Mouse (Mus musculus): ENCODE measurements around the gene Gm34653. TPM values are rescaled to one million over a fixed set of nuclear protein-coding genes. Genes with fewer than 3 reads are reported as not detected.
A peak's percentile ranks its signal among the peaks of the same experiment; 100 is the strongest.
"Not testable (repeated sequence)": the region's sequence is repeated elsewhere in the genome, so short reads cannot be mapped to it uniquely, and the experiment has no call there.

Gm34653 gene
- polyA plus RNA-seq, 1 experiment from 2014 or later: 0.09 TPM

DNA sequence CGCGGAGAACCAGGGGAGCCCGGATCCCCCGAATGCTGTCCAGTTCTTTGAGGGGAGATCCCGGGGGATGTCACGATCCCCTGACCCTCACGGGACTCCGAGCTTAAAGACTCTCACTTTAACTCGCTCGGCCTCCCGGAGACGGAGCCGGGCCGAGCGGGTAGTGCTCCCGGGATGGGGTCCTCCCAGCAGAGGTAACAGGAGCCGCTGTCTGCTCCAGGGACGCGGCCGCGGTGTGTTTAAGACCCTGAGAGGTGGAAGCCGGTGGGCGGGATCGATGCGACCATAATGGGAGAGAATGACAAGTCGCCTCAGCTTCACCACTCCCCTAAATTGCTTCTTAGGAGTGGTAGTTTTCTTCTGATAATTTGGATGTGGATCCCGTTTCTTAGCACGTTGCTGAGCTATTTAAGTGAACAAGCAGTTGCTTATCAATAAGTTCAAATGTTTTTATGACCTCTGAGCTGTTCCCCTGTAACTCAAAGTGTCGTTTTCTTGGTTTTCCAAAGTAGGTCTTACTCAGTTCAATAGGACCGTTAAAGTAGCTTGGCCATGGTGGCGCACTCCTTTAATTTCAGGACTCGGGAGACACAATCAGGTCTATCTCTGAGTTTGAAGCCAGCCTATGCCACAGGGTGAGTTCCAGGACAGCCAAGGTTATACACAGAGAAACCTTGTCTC is 30.1 kb upstream of the Gm34653 start:
- Histone ChIP-seq H3K36me3 (peaks cover 26% of the 10 kb centered on the region), H3K27ac (peak overlapping the region; percentile 85), H3K9ac (peak overlapping the region; percentile 84), H3K4me3 (peak overlapping the region; percentile 69), H3K4me1 (peaks cover 31% of the 10 kb centered on the region), H3K4me2 (replicated peaks) (peak overlapping the region; percentile 85)
- not testable (repeated sequence) for H3K9me3 ChIP-seq, H3K27me3 ChIP-seq
- ATAC-seq (ENCODE audit: low FRiP score, low read depth): peak; percentile 45
- under 1% methylated on average over 30 of the region's 32 CpGs for WGBS

DNA sequence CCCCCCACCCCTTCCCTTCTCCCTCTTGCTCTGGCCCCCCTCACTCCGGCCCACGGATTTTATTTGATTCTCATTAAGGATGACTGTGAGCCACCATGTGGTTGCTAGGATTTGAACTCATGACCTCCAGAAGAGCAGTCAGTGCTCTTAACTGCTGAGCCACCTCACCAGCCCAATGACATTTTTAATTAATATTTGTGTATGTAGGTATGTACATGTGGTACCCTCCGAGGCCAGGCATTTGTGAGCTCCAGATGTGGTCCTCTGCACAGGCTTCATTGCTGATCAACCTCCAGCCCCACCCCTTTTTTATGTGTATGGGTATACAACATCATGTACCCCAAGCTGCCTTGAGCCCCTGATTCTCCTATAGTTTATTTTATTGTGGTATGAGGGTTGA is 29.1 kb upstream of the Gm34653 start:
- Histone ChIP-seq H3K4me3 (peak overlapping the region; percentile 25), H3K9ac (peak overlapping the region; percentile 45; the same call in 1 of the 2 replicates), H3K9me3 (no peaks in the 10 kb centered on the region), H3K4me1 (peaks cover 25% of the 10 kb centered on the region), H3K27ac (no peak overlapping the region), H3K4me2 (replicated peaks) (peak overlapping the region; percentile 58), H3K36me3 (peaks cover 34% of the 10 kb centered on the region), H3K27me3 (no peaks in the 10 kb centered on the region)
- ATAC-seq (ENCODE audit: low FRiP score, low read depth): no peak
- 53% methylated on average over 3 of the region's 3 CpGs for WGBS

DNA sequence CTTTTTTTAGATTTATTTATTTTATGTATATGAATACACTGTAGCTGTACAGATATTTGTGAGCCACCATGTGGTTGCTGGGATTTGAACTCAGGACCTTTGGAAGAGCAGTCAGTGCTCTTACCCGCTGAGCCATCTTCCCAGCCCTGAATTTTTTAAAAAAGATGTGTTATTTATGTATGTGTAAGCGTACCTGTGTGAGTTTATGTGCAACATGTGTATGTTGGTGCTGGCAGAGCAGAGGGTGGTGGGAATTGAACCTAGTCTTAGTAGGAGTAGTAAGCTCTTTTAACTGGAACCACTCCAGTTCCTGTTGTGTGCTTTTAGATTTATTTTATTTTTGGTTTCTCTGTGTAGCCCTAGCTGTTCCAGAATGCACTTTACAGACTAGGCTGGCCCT is 28.6 kb upstream of the Gm34653 start:
- Histone ChIP-seq H3K27ac (no peak overlapping the region), H3K9ac (no peak overlapping the region), H3K4me2 (replicated peaks) (peak overlapping the region; percentile 58; the same call in 1 of the 2 replicates), H3K27me3 (no peaks in the 10 kb centered on the region), H3K4me3 (no peak overlapping the region; the same call in 1 of the 2 replicates), H3K9me3 (no peaks in the 10 kb centered on the region), H3K36me3 (peaks cover 38% of the 10 kb centered on the region), H3K4me1 (peaks cover 20% of the 10 kb centered on the region)
- no peak for ATAC-seq (ENCODE audit: low FRiP score, low read depth)
- WGBS: 94% methylated on average over 2 of the region's 2 CpGs

DNA sequence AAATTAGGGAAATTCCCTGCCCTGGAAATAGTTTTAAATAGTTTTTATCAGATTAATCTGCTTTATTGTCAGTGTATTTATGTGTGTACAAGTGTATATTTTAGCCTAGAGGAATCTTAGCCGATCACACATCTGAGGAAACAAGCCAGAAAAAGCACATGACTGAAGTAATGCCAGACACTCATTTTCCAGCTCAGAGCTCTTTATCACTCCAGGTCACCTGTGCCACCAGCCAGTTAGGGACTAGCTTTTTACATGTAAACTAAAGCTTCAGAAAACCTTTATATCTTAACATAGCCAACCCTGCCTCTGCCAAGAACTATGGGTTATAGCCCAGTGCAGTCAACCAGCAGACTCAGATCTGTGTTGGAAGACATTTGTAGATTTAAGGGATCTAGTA is 28.0 kb upstream of the Gm34653 start:
- H3K4me1 ChIP-seq: peaks cover 19% of the 10 kb centered on the region
- H3K36me3 ChIP-seq: peaks cover 39% of the 10 kb centered on the region
- no peaks in the 10 kb centered on the region for H3K9me3 ChIP-seq
- H3K9ac ChIP-seq: no peak overlapping the region
- no peak for ATAC-seq (ENCODE audit: low FRiP score, low read depth)
- no peak overlapping the region for H3K4me2 ChIP-seq (replicated peaks)
- H3K27ac ChIP-seq: no peak overlapping the region
- H3K27me3 ChIP-seq: no peaks in the 10 kb centered on the region
- H3K4me3 ChIP-seq: no peak overlapping the region
- WGBS: 79% methylated on average over 1 of the region's 1 CpGs

DNA sequence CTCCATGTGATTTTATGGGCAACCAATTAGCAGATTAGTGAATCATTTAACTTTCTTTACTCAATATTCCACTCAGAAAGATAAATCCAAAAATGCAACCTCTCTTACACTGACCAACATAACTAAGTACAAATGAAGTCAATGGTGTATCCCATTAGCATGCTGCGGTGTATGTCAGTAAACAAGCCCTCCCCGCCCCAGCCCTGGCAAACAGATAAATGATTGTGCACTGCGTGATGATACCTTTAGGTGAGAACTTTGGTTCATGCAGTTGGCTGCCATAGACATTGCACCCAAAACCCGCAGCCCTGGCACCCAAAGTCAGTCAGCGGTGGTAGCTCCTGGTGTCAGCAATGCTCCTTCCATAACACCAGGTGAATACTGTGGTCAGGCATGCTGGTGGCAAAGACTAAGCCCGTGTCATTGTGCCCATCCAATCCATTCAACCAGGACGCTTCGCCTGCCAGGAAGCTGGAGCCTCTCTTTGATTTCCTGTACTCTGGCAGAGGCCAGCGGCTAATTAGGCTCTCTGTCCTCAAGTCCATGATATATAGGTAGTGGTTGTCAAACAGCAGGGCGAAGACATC is 27.4 kb upstream of the Gm34653 start:
- no peaks in the 10 kb centered on the region for H3K27me3 ChIP-seq
- H3K36me3 ChIP-seq: peaks cover 43% of the 10 kb centered on the region
- ATAC-seq (ENCODE audit: low FRiP score, low read depth): no peak
- H3K9me3 ChIP-seq: no peaks in the 10 kb centered on the region
- no peak overlapping the region for H3K4me2 ChIP-seq (replicated peaks)
- H3K9ac ChIP-seq: no peak overlapping the region
- H3K4me3 ChIP-seq: no peak overlapping the region
- no peak overlapping the region for H3K27ac ChIP-seq
- H3K4me1 ChIP-seq: peaks cover 13% of the 10 kb centered on the region
- 90% methylated on average over 10 of the region's 10 CpGs for WGBS

DNA sequence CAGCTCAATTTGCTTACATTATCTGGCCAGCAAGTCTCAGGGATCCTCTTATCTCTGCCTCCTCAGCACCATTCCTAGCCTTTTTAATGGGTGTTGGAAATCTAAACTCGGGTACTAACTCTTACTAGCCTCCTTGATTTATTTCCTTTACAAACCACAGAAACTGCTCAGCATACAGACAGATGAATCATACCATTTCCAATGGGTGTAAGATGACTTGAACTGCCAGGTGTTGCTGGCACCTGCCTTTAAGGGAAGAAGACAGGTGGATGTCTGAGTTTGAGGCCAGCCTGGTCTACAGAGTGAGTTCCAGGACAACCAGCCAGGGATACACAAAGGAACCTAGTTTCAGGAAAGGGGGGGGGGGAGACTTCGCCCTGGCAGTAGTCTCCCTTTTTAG is 24.8 kb upstream of the Gm34653 start:
- Histone ChIP-seq H3K27ac (no peak overlapping the region), H3K4me2 (replicated peaks) (no peak overlapping the region), H3K36me3 (peaks cover 67% of the 10 kb centered on the region), H3K4me3 (no peak overlapping the region), H3K4me1 (peaks cover 12% of the 10 kb centered on the region), H3K27me3 (no peaks in the 10 kb centered on the region), H3K9ac (no peak overlapping the region), H3K9me3 (no peaks in the 10 kb centered on the region)
- WGBS: 64% methylated on average over 2 of the region's 2 CpGs
- ATAC-seq (ENCODE audit: low FRiP score, low read depth): no peak

DNA sequence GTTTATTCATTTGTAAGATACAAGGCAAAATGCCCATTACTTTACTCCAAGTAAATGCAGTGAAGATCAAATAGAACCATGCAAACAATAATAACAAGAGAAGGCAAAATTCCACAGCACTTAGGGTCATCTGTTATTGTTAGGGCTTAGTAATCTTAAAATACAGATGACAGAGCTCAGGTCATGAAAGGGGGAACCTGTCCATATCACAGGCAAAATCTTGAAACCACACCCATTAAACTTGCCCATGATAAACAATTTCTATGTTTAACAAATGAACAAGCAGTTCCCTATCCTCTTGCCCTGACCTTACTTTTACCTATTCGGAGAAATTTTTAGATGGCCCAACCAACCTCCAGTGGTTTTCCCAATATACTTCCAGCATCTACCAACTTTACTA is 23.2 kb upstream of the Gm34653 start:
- Histone ChIP-seq H3K4me1 (no peaks in the 10 kb centered on the region), H3K36me3 (peaks cover 76% of the 10 kb centered on the region)

DNA sequence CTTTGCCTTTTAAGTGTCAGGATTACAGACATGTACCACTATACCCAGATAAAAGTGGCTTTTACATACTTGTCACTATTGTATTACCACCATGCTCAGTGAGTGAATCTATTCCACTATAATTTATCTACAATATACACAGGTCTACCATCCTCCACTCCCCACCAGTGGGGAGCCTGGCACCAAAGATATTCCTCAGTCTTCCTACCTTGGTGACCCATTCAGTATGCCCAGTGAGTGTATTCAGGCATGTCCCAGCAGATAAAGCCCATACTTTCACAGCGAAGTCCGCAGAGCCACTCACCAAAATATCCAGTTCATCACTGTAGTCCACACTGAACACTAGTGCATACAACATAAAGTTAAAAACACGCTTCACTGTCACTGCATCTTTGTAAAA is 22.0 kb upstream of the Gm34653 start:
- peaks cover 80% of the 10 kb centered on the region for H3K36me3 ChIP-seq
- no peak overlapping the region for H3K4me2 ChIP-seq (replicated peaks)
- H3K27me3 ChIP-seq: no peaks in the 10 kb centered on the region
- no peak overlapping the region for H3K4me3 ChIP-seq
- no peak overlapping the region for H3K9ac ChIP-seq
- H3K9me3 ChIP-seq: no peaks in the 10 kb centered on the region
- 98% methylated on average over 3 of the region's 3 CpGs for WGBS
- H3K27ac ChIP-seq: no peak overlapping the region
- no peaks in the 10 kb centered on the region for H3K4me1 ChIP-seq
- ATAC-seq (ENCODE audit: low FRiP score, low read depth): no peak

More for the DNA sequence above, 23.2 kb upstream of the Gm34653 start:
- Histone ChIP-seq H3K4me2 (replicated peaks) (no peak overlapping the region), H3K9me3 (no peaks in the 10 kb centered on the region), H3K27me3 (no peaks in the 10 kb centered on the region), H3K27ac (no peak overlapping the region), H3K9ac (no peak overlapping the region), H3K4me3 (no peak overlapping the region)
- ATAC-seq (ENCODE audit: low FRiP score, low read depth): no peak
- WGBS: 82% methylated on average over 1 of the region's 1 CpGs

DNA sequence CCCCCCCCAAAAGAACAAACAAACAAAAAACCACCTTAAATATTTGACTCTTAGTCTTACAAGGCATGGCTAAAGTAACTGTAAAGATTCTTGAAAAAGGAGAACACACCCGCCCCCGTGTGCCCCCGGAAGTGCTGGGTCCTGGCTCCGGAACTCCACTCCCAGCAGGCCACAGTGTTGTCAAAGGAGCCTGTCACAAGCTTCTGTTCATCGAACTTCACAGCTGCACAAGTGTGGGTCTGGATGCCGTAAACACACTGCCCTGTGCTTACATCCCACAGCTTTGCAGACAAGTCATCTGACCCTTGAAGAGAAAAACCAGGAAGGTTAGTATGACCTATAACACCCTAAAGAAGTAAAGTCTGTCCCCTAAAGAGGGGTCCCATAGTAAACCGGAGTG is 20.1 kb upstream of the Gm34653 start:
- Histone ChIP-seq H3K4me2 (replicated peaks) (no peak overlapping the region), H3K9ac (no peak overlapping the region), H3K4me1 (no peaks in the 10 kb centered on the region), H3K4me3 (no peak overlapping the region), H3K9me3 (no peaks in the 10 kb centered on the region), H3K36me3 (peaks cover 75% of the 10 kb centered on the region), H3K27me3 (no peaks in the 10 kb centered on the region), H3K27ac (no peak overlapping the region)
- ATAC-seq (ENCODE audit: low FRiP score, low read depth): no peak
- 81% methylated on average over 7 of the region's 7 CpGs for WGBS

DNA sequence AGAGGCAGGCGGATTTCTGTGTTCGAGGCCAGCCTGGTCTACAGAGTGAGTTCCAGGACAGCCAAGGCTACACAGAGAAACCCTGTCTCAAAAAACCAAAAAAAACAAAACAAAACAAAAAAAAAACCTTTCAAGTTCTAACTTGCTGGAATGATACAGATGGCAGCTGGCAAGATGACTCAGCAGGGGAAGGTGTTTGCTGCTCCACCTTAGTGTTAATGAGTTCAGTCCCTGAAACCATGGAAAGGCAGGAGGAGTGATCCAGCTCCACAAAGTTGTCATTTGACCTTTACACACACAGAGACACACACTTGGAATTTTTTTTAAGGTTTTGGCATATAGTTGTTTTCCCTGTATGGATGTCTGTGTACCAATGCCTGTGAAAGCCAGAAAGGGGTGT is 16.9 kb upstream of the Gm34653 start:
- not testable (repeated sequence) for H3K4me1 ChIP-seq; H3K27ac ChIP-seq; H3K27me3 ChIP-seq; H3K9me3 ChIP-seq; ATAC-seq (ENCODE audit: low FRiP score, low read depth); H3K9ac ChIP-seq; H3K4me3 ChIP-seq; H3K4me2 ChIP-seq (replicated peaks)
- WGBS: 96% methylated on average over 2 of the region's 2 CpGs
- H3K36me3 ChIP-seq: peaks cover 77% of the 10 kb centered on the region

DNA sequence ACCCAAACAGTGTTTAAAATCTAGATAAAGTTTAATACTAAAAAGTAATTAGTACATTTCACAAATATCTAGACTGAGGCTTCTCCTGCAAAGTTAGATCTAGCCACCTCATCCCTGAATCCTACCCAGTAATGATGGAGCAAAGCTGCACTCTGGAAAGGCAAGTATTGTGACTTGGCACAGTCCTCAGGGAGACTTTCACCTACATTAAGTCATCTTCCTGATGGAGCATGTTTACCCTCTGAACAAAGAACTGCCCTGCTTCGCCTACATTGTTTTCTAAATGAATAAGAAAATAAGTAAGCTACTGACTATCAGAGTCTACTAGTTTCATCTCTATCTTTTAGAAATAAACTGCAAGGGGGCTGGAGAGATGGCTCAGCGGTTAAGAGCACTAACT is 14.3 kb upstream of the Gm34653 start:
- Histone ChIP-seq H3K4me1 (no peaks in the 10 kb centered on the region), H3K9me3 (no peaks in the 10 kb centered on the region), H3K9ac (no peak overlapping the region), H3K4me2 (replicated peaks) (no peak overlapping the region), H3K27me3 (no peaks in the 10 kb centered on the region), H3K36me3 (peaks cover 68% of the 10 kb centered on the region), H3K27ac (no peak overlapping the region), H3K4me3 (no peak overlapping the region)
- WGBS: 91% methylated on average over 2 of the region's 2 CpGs
- no peak for ATAC-seq (ENCODE audit: low FRiP score, low read depth)

DNA sequence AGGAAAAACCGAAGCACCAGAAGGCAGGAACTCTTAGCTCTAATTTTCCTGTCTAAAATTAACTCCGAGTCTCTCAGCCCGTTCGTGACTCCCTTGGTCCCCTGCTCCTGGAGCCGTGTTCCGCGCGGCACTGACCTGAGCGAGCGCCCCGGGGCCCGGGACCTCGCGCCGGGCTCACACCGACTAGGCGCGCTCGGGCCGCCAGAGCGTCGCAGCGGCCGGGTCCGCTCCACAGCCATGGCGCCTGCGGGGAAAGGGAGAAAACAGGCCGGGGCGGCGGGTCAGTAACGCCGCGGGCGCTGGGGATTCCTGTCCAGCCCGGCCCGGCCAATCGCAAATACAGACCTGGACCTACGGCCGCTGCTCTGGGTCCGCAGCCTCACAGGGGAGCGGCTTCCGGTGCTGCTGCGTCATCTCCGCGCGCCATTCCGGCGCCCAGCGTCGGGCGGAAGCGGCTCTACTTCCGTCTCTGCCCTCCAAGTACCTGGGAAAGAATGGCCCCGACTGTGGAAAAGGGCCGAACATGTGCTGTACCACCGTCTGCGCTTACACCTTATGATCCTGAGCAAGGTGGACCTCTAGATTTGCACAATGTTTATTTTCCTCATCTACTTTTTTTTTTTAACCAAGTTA is 6.9 kb upstream of the Gm34653 start, which contains the start of gene Fbxw2:
TSS of gene Fbxw2 (minus strand) at position 485 of the 633 bp plus-strand sequence.
- Histone ChIP-seq H3K9ac (peak within 1 kb of the TSS; percentile 96), H3K36me3 (peaks cover 13% of the 10 kb centered on the region), H3K4me2 (replicated peaks) (peak within 1 kb of the TSS; percentile 84), H3K27ac (peak within 1 kb of the TSS; percentile 75), H3K9me3 (peaks cover 9% of the 10 kb centered on the region), H3K4me1 (peaks cover 17% of the 10 kb centered on the region), H3K27me3 (peaks cover 6% of the 10 kb centered on the region; the same call in 1 of the 2 replicates), H3K4me3 (peak within 1 kb of the TSS; percentile 95)
- peak; percentile 99 for ATAC-seq (ENCODE audit: low FRiP score, low read depth)
- under 1% methylated on average over 57 of the region's 57 CpGs for whole genome bisulfite sequencing
